Mouse (Mus musculus) naive thymus-derived CD4-positive, alpha-beta T cell, adult 2 months (primary cell): Measurements from ENCODE around the gene Gucy2e.
A peak's percentile ranks its signal among the peaks of the same experiment; 100 is the strongest.

Experiments
- DNase-seq: peaks from one replicate; pipeline ENCODE4 v3.0.0-alpha.2; 2011; ENCODE audit warnings: low read depth

Gene Gucy2e

GRCm38 (mm10) chr11:69236926-69237260, at the start of gene Gucy2e:
TSS of gene Gucy2e (minus strand) at chr11:69237036.
- no peak for DNase-seq

- no peak for DNase-seq
Measured at GRCm38 (mm10) chr11:69277267-69277666, 40.4 kb upstream of the Gucy2e start.

- DNase-seq = no peak
Measured at GRCm38 (mm10) chr11:69276081-69276480, 39.2 kb upstream of the Gucy2e start.

GRCm38 (mm10) chr11:69275650-69276049, 38.8 kb upstream of the Gucy2e start:
- DNase-seq = no peak

GRCm38 (mm10) chr11:69272122-69272740, 35.4 kb upstream of the Gucy2e start:
- DNase-seq = peak; percentile 91

GRCm38 (mm10) chr11:69269575-69269974, 32.7 kb upstream of the Gucy2e start:
- peak; percentile 86 for DNase-seq

GRCm38 (mm10) chr11:69268100-69268499, 31.3 kb upstream of the Gucy2e start:
- peak; percentile 28 for DNase-seq

- DNase-seq = peak; percentile 70
Measured at GRCm38 (mm10) chr11:69267341-69267740, 30.5 kb upstream of the Gucy2e start.

- peak; percentile 79 for DNase-seq
Measured at GRCm38 (mm10) chr11:69266253-69266652, 29.4 kb upstream of the Gucy2e start.

- no peak for DNase-seq
Measured at GRCm38 (mm10) chr11:69265410-69265809, 28.6 kb upstream of the Gucy2e start.

GRCm38 (mm10) chr11:69264276-69264675, 27.4 kb upstream of the Gucy2e start:
- no peak for DNase-seq

- DNase-seq = no peak
Measured at GRCm38 (mm10) chr11:69260111-69260510, 23.3 kb upstream of the Gucy2e start.

GRCm38 (mm10) chr11:69258287-69258686, 21.5 kb upstream of the Gucy2e start:
- DNase-seq = peak; percentile 89

- peak; percentile 87 for DNase-seq
Measured at GRCm38 (mm10) chr11:69257807-69258206, 21.0 kb upstream of the Gucy2e start.

GRCm38 (mm10) chr11:69257072-69257471, 20.2 kb upstream of the Gucy2e start:
- no peak for DNase-seq

GRCm38 (mm10) chr11:69254808-69255207, 18.0 kb upstream of the Gucy2e start:
- no peak for DNase-seq

- DNase-seq = no peak
Measured at GRCm38 (mm10) chr11:69253131-69253530, 16.3 kb upstream of the Gucy2e start.

GRCm38 (mm10) chr11:69251953-69252352, 15.1 kb upstream of the Gucy2e start:
- DNase-seq = no peak

GRCm38 (mm10) chr11:69251135-69251842, 14.5 kb upstream of the Gucy2e start:
- no peak for DNase-seq

GRCm38 (mm10) chr11:69250106-69250505, 13.3 kb upstream of the Gucy2e start:
- DNase-seq = no peak

- no peak for DNase-seq
Measured at GRCm38 (mm10) chr11:69249131-69249530, 12.3 kb upstream of the Gucy2e start.

GRCm38 (mm10) chr11:69245643-69246042, 8.8 kb upstream of the Gucy2e start:
- DNase-seq = no peak

- DNase-seq = peak; percentile 61
Measured at GRCm38 (mm10) chr11:69244911-69245310, 8.1 kb upstream of the Gucy2e start.
